Mouse (Mus musculus): ENCODE results near the gene Gm21093.
"Not testable (repeated sequence)": the region's sequence is repeated elsewhere in the genome, so short reads cannot be mapped to it uniquely, and the experiment has no call there.

Gene Gm21093

DNA sequence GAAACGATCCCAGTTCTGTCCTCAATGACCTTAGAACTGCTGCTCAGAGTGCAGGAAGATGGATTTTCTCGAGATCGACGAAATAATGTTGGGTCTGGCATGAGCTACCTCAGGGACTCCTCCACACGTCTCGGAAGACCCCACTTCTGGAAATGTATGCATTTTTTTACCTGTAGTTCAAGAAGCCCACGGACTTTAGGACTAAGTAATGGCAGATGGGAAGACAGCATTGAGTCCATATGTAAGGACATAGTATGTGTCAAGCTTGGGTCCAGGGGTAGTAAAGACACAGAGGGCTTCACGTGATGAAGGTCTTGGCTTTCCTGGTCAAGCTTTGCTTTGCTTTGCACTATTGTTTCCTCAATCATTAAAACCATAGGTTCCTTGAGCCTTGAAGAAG, at the start of gene Gm21093:
Gene Gm21093, minus strand, starts transcription at position 101 of the 400 bp plus-strand sequence.
- not testable (repeated sequence) for DNase-seq

Data from heart, adult 11 months (tissue).